Mouse (Mus musculus): ENCODE data around the gene Zfp358. TPM values are rescaled to one million over a fixed set of nuclear protein-coding genes. Genes with fewer than 3 reads are reported as not detected.

The Zfp358 gene
- polyA plus RNA-seq, 1 experiment, result 40.0 TPM

DNA sequence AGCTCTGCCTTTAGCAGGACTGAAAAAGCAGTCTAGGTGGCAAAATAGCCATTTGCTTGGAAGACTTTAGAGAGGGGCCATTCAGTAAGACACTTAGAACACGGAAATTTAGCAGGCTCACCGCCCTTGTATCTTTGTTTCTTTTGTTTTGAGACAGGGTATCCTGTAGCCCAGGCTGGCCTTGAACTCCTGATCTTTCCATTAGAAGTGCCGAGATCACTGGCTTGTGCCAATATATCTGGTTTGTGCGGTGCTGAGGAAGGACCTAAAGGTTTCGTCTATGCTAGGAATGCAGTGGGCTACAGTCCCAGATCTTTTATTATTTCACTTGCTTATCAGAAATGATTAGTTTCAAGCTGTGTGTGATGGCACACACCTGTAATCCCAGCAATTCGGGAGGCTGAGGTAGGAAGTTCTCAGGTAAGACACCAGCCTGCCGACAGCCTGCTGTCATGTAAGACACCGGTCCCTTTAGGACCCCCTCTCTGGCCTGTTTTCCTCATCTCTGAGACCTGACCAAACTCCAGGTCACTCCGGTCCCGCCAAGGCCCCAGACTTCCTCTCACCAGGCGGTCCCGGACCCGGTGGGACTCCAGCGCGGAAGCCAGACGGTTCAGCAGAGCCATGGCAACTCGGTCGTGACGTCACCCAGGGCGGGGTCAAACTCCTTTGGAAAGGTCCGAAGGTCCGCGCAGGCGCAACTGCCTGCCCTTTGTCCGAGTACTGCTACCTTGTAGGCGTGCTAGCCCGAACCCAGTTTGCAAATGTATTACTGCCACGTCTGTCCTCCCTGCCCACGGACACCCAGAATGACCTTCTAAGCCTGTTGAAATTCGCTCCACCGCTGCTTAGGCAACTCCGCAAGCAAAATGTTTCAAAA, 25.7 kb upstream of the Zfp358 start, which contains the start of gene Pex11g:
Pex11g (minus strand) TSS at position 675 of the 880 bp plus-strand sequence.
- WGBS, result 2% methylated on average over 32 of the region's 32 CpGs
- Histone ChIP-seq H3K36me3 (ENCODE audit: control insufficient read depth, insufficient read depth, low read length) (no peaks in the 10 kb centered on the region), H3K27ac (ENCODE audit: insufficient read depth, low read depth, low read length) (peak within 1 kb of the TSS; percentile 75), H3K4me3 (ENCODE audit: low read depth, low read length) (peak within 1 kb of the TSS; percentile 92), H3K4me1 (ENCODE audit: control insufficient read depth, insufficient read depth, insufficient read length, low read length) (peaks cover 6% of the 10 kb centered on the region; the same call in 1 of the 2 replicates), H3K27me3 (ENCODE audit: control insufficient read depth, insufficient read depth, low read length) (no peaks in the 10 kb centered on the region)
- TF ChIP-seq POLR2A (IDR thresholded peaks at IDR 0.05; ENCODE audit: low read depth, low read length) (peak; percentile 60; the same call in 1 of the 2 replicates), CTCF (IDR thresholded peaks at IDR 0.05; ENCODE audit: extremely low read depth, insufficient read length, insufficient replicate concordance, low read depth, low read length) (no peak)

DNA sequence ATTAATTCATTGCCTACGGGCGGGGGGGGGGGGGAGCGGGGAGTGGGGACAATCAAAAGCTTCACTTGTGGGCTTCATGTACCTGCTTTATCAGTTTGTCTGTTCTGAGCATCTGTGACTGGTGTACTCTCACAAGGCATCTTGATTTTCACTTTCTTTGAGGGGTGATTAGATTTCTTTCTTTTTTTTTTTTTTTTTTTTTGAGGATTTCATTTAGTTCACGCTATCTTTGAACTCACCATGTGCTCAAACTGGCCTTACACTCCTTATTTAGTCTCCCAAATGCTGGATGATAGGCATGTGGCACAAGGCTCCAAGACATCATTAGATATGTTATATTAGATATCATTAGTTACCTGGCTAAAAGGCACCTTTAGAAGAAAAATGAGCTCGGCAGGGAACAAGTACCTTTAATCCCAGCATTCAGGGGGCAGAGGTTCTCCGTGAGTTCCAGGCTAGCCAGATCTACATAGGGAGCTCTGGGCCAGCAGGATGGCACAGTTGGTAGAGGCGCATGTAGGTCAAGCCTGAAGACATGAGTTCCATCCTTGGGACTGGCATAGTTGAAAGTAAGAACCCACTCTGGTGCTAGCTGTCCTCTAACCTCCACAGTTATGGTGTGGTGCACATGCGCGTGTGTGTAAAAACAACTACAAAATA, 24.9 kb upstream of the Zfp358 start:
- H3K4me3 ChIP-seq (ENCODE audit: low read depth, low read length), result peak overlapping the region; percentile 92
- no peak overlapping the region for H3K27ac ChIP-seq (ENCODE audit: insufficient read depth, low read depth, low read length)
- no peak for TF ChIP-seq CTCF (IDR thresholded peaks at IDR 0.05; ENCODE audit: extremely low read depth, insufficient read length, insufficient replicate concordance, low read depth, low read length)
- no peak for TF ChIP-seq POLR2A (IDR thresholded peaks at IDR 0.05; ENCODE audit: low read depth, low read length)
- no peaks in the 10 kb centered on the region for H3K27me3 ChIP-seq (ENCODE audit: control insufficient read depth, insufficient read depth, low read length)
- whole genome bisulfite sequencing, result 50% methylated on average over 9 of the region's 9 CpGs
- peaks cover 6% of the 10 kb centered on the region; the same call in 1 of the 2 replicates for H3K4me1 ChIP-seq (ENCODE audit: control insufficient read depth, insufficient read depth, insufficient read length, low read length)
- H3K36me3 ChIP-seq (ENCODE audit: control insufficient read depth, insufficient read depth, low read length), result no peaks in the 10 kb centered on the region

DNA sequence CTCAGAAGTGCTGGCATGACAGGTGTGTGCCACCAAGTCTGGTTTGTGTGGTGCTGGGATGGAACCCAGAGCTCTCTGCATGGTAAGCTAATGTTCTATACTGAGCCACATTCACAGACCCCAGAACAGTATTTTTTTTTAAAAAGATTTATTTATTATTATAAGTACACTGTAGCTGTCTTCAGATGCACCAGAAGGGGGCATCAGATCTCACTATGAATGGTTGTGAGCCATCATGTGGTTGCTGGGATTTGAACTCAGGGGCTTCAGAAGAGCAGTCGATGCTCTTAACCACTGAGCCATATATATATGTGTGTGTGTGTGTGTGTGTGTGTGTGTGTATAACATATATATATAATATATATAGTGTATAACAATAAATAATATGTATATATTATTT, 24.1 kb upstream of the Zfp358 start:
- WGBS, result 85% methylated on average over 1 of the region's 1 CpGs
- H3K4me3 ChIP-seq (ENCODE audit: low read depth, low read length), result no peak overlapping the region
- H3K27ac ChIP-seq (ENCODE audit: insufficient read depth, low read depth, low read length), result no peak overlapping the region
- H3K36me3 ChIP-seq (ENCODE audit: control insufficient read depth, insufficient read depth, low read length), result no peaks in the 10 kb centered on the region
- peaks cover 6% of the 10 kb centered on the region; the same call in 1 of the 2 replicates for H3K4me1 ChIP-seq (ENCODE audit: control insufficient read depth, insufficient read depth, insufficient read length, low read length)
- H3K27me3 ChIP-seq (ENCODE audit: control insufficient read depth, insufficient read depth, low read length), result no peaks in the 10 kb centered on the region
- no peak for TF ChIP-seq POLR2A (IDR thresholded peaks at IDR 0.05; ENCODE audit: low read depth, low read length)
- no peak for TF ChIP-seq CTCF (IDR thresholded peaks at IDR 0.05; ENCODE audit: extremely low read depth, insufficient read length, insufficient replicate concordance, low read depth, low read length)

DNA sequence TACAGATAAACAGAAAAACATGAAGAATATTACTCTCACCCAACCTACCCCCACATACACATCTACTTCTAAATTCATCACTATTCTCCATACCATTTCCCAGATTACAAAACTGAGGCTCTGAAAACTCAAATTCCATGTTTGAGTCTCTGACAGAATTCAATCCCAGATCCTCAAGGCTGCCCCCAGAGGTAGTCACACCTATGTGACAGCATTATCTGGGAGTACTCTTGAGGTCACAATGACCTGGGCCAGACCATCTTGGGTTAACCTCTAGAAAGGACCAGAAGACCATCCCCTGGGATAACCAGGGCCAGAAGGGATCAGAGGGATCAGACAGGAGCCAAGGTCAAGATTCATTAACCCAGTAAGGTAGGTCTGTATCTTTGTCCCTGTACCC, 22.4 kb upstream of the Zfp358 start, which contains the start of gene Tex45:
Tex45 (plus strand) TSS at position 301 of the 400 bp plus-strand sequence.
- Histone ChIP-seq H3K27me3 (ENCODE audit: control insufficient read depth, insufficient read depth, low read length) (no peaks in the 10 kb centered on the region), H3K36me3 (ENCODE audit: control insufficient read depth, insufficient read depth, low read length) (no peaks in the 10 kb centered on the region), H3K4me3 (ENCODE audit: low read depth, low read length) (no peak within 1 kb of the TSS), H3K4me1 (ENCODE audit: control insufficient read depth, insufficient read depth, insufficient read length, low read length) (peaks cover 6% of the 10 kb centered on the region; the same call in 1 of the 2 replicates), H3K27ac (ENCODE audit: insufficient read depth, low read depth, low read length) (no peak within 1 kb of the TSS)
- TF ChIP-seq POLR2A (IDR thresholded peaks at IDR 0.05; ENCODE audit: low read depth, low read length), result no peak
- TF ChIP-seq CTCF (IDR thresholded peaks at IDR 0.05; ENCODE audit: extremely low read depth, insufficient read length, insufficient replicate concordance, low read depth, low read length), result no peak

DNA sequence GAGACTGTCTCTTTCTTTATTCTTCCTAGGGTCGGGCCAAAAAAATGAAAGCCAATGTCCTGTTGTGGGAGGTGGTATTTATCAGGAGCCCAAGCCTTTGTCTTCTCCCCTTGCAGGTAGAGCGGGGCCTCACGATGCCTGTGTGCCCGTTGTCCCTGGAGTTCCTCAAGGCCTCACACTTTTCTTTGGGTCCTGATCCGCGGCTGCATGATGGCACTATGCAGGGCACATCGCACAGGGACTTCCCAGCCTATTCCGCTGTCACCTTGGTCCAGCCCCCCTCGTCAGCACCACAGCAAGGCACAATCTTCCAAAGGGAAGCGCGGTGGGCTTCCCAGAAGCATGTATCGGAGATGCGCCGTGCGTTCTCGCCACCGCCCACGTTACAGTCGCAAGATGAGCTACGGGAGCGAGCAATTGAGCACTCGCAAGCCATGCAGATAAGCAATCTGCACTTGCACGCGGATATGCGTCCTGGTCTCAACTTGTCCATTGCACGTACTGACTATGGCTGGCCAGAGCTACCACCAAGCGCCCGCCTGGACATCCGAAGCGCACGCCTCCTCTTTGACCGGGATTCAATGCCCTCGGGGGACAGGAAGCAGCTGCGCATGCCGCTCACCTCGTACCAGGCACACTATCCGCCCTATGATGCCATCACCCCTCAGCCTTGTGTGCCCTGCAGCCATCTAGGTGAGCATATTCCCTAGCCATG, 17.1 kb upstream of the Zfp358 start:
- 29% methylated on average over 37 of the region's 37 CpGs for WGBS
- Histone ChIP-seq H3K27ac (ENCODE audit: insufficient read depth, low read depth, low read length) (no peak overlapping the region), H3K4me3 (ENCODE audit: low read depth, low read length) (peak overlapping the region; percentile 36), H3K36me3 (ENCODE audit: control insufficient read depth, insufficient read depth, low read length) (no peaks in the 10 kb centered on the region), H3K27me3 (ENCODE audit: control insufficient read depth, insufficient read depth, low read length) (no peaks in the 10 kb centered on the region), H3K4me1 (ENCODE audit: control insufficient read depth, insufficient read depth, insufficient read length, low read length) (peaks cover 5% of the 10 kb centered on the region)
- TF ChIP-seq POLR2A (IDR thresholded peaks at IDR 0.05; ENCODE audit: low read depth, low read length) (no peak), CTCF (IDR thresholded peaks at IDR 0.05; ENCODE audit: extremely low read depth, insufficient read length, insufficient replicate concordance, low read depth, low read length) (no peak)

DNA sequence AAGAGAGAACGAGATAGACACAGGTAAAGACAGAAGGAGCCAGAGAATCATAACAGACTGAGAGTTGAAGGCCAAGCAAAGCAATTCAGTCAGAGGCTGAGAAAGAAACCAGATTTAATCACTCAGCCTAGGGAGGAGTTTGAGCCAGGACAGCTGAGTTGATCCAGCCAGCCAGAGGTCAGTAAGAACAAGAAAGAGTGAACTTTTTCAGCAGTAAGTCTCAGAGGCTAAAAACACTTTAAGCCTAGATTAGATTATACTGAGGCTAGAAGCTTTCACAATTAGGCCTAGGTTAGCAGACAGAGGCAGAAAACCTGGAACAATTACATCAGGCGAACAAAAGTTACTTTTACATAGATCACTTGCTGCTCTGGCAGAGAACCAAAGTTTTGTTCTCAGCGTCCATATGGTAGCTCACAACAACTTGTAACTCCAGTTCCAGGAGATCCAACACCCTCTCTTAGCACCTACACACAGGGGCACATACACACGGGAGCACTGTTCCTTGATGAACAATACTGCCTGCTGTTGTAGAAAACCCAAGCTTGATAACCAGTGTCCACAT, 12.6 kb upstream of the Zfp358 start:
- no peak overlapping the region for H3K4me3 ChIP-seq (ENCODE audit: low read depth, low read length)
- no peak for TF ChIP-seq POLR2A (IDR thresholded peaks at IDR 0.05; ENCODE audit: low read depth, low read length)
- no peak for TF ChIP-seq CTCF (IDR thresholded peaks at IDR 0.05; ENCODE audit: extremely low read depth, insufficient read length, insufficient replicate concordance, low read depth, low read length)
- WGBS, result 56% methylated on average over 4 of the region's 4 CpGs
- H3K27me3 ChIP-seq (ENCODE audit: control insufficient read depth, insufficient read depth, low read length), result no peaks in the 10 kb centered on the region
- H3K4me1 ChIP-seq (ENCODE audit: control insufficient read depth, insufficient read depth, insufficient read length, low read length), result peaks cover 8% of the 10 kb centered on the region
- H3K36me3 ChIP-seq (ENCODE audit: control insufficient read depth, insufficient read depth, low read length), result no peaks in the 10 kb centered on the region
- no peak overlapping the region for H3K27ac ChIP-seq (ENCODE audit: insufficient read depth, low read depth, low read length)
